Mouse (Mus musculus) olfactory bulb, adult 2 months (tissue): ENCODE data around the gene Fgf22. TPM values are rescaled to one million over a fixed set of nuclear protein-coding genes. Genes with fewer than 3 reads are reported as not detected.

Experiments used
- H3K27ac ChIP-seq: fragments of 200-500 bp; 2 replicates; pipeline ENCODE4 v1.5.1; 2012; ENCODE audit warnings: low read depth, low read length; ENCODE audit not compliant: insufficient read depth
- H3K4me1 ChIP-seq: fragments of 200-500 bp; 2 replicates; pipeline ENCODE4 v1.6.1; 2012; ENCODE audit warnings: low read length; ENCODE audit not compliant: control insufficient read depth, insufficient read depth
- H3K4me3 ChIP-seq: fragments of 200-500 bp; 2 replicates; pipeline ENCODE4 v1.5.1; 2012; ENCODE audit warnings: mild to moderate bottlenecking, low read depth, low read length, moderate library complexity; ENCODE audit not compliant: insufficient read depth
- CTCF ChIP-seq: fragments of 200-500 bp; IDR thresholded peaks from 2 replicates; pipeline ENCODE4 v1.5.1; 2012; ENCODE audit warnings: low read depth, mild to moderate bottlenecking, low read length, moderate library complexity; ENCODE audit not compliant: insufficient read depth
- POLR2A ChIP-seq: fragments of 200-500 bp; IDR thresholded peaks from 2 replicates; pipeline ENCODE4 v1.6.1; 2012; ENCODE audit warnings: mild to moderate bottlenecking, low read depth, low read length, moderate library complexity; ENCODE audit not compliant: insufficient read depth
- WGBS: fragments of 180-500 bp; shearing (Covaris S2); methylation state at CpG from one replicate; pipeline ENCODE4 v1.1.7; 2018; 5-methylcytosine and 5-hydroxymethylcytosine counted together
- polyA plus RNA-seq: library from polyadenylated mRNA; stranded (reverse); fragments of >200 nt; gene quantifications from 2 replicates; pipeline ENCODE4 v1.2.4, GENCODE M21; 2012; ENCODE audit warnings: low replicate concordance; ENCODE audit not compliant: missing spikeins, insufficient read depth, insufficient read length

The Fgf22 gene
- polyA plus RNA-seq, 1 experiment = not detected

DNA sequence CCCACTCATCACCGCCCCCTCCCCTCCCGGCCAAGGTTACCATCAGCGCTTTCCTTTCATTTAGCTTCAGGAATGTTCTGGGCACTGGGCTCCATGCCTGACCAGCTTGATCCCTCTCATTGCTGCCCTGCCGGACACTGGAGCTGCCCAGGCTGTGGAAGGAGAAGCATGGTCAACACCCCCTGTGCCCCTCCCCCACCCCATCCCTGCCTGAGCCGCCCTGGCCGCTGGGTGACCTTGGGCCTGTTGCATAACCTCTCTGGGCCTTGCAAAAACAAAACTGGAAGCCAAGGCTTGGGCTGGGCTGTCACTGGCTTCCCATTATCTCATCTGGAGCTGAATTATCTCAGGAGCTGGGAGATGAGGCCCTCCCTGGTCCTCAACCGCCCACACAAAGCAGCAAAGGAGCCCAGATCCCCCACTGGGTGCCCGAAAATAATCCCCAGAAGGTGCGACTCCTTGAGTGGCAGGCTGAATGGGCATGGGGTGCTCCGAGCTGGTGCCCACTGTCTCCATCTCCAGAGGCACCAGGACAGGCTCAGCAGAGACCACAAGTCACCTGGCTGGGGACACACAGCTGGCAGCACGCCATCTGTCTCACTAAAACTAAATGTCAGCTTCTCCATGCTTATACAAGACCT, 47.6 kb downstream of the Fgf22 start:
- Histone ChIP-seq H3K4me3 (peak overlapping the region; percentile 14; the same call in 1 of the 2 replicates), H3K4me1 (peaks cover 74% of the 10 kb centered on the region), H3K27ac (peak overlapping the region; percentile 99)
- TF ChIP-seq POLR2A (no peak), CTCF (no peak)
- WGBS = 18% methylated on average over 11 of the region's 11 CpGs

DNA sequence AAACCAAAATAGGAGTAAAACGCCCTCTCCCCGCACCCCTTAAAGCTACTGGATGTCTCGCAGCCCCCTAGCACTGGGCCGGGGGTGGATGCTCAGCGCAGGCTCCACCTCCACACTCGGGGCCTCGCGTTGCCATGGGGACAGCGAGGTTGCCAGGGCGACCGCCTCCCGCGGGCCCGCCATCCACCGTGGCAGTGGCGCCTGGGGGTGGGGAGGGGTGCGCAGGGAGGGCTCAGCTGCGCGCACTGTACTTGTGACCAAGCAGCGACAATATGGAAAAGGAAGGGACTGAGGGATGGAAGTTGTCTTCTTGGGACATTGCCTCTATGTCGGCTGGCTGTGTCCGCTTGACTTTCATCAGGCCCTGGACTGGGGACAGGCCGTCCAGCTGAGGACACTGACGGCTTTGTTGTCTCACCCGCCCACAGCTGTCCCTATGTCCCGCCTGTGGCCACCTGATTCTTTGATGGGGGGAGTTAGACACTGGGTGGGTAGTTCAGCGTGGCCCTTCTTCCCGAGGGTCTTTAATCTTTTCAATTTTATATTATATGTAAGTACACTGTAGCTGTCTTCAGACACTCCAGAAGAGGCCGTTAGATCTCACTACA, 48.9 kb downstream of the Fgf22 start:
- Histone ChIP-seq H3K4me3 (peak overlapping the region; percentile 39), H3K4me1 (peaks cover 77% of the 10 kb centered on the region), H3K27ac (peak overlapping the region; percentile 99)
- WGBS = 5% methylated on average over 29 of the region's 29 CpGs
- TF ChIP-seq CTCF (no peak), POLR2A (peak; percentile 27; the same call in 1 of the 2 replicates)

DNA sequence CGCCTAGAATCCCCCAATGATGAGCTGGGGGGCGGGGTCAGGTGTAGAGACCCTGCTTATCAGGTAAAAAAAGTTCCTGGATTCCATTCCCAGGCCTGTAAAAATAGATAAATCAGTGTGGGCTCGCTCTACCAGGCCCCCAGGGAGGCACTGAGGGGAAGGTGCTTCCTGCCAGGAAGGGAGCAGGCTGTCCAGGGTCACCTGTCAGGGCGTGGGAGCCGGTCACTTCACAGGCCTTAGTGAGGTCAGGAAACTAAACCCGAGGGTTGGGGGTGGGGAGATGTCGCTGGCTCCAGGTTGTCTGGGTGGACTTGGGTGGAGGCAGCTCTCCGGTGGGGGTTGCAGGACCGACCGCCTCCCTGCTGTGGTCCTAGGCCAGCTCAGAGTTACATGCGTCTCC, 50.8 kb downstream of the Fgf22 start:
- WGBS = 70% methylated on average over 11 of the region's 11 CpGs
- H3K4me3 ChIP-seq = no peak overlapping the region
- TF ChIP-seq CTCF = no peak
- no peak for TF ChIP-seq POLR2A
- peak overlapping the region; percentile 94 for H3K27ac ChIP-seq
- peaks cover 72% of the 10 kb centered on the region for H3K4me1 ChIP-seq

DNA sequence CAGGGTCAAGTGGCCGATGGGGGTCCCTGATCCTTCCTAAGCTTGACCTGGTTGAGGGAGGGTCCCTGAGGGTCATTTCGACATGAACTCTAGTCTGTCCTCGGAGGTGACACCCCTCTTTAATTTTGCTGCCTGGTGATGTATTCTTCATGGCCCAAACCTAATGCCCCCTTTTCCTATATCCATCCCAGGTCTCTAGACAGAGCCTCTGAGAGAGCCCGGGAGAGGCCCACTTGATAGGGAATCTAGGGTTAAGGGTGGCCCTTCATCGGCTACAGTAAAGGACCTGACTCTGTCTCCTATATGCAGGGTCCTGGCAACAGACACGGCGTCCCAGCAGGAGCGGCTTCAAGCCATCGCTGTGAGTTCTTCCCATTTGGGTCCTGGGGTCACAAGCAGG, 51.5 kb downstream of the Fgf22 start:
- Histone ChIP-seq H3K4me1 (peaks cover 68% of the 10 kb centered on the region), H3K27ac (peak overlapping the region; percentile 94; the same call in 1 of the 2 replicates), H3K4me3 (no peak overlapping the region)
- TF ChIP-seq POLR2A (no peak), CTCF (no peak)
- WGBS = 88% methylated on average over 9 of the region's 9 CpGs

DNA sequence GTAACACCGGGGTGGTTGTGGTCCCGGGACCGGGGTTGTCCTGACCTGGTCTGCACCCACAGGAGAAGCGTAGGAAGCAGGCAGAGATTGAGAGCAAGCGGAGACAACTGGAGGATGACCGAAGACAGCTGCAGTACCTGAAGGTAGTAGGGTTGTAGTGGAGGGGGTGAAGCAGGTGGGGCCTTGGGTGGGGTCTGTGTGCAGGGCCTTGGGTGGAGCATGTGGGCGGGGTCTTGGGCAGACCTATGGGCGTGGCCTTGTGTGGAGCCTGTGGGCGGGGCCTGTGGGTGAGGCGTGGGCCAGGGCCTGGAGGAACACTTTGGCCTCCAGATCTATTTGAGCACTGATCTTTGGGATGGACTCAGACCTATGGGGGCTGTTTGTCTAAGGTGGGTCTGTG, 52.1 kb downstream of the Fgf22 start:
- TF ChIP-seq CTCF = no peak
- TF ChIP-seq POLR2A = no peak
- Histone ChIP-seq H3K4me3 (no peak overlapping the region), H3K4me1 (peaks cover 63% of the 10 kb centered on the region), H3K27ac (peak overlapping the region; percentile 94; the same call in 1 of the 2 replicates)
- WGBS = 84% methylated on average over 10 of the region's 10 CpGs

DNA sequence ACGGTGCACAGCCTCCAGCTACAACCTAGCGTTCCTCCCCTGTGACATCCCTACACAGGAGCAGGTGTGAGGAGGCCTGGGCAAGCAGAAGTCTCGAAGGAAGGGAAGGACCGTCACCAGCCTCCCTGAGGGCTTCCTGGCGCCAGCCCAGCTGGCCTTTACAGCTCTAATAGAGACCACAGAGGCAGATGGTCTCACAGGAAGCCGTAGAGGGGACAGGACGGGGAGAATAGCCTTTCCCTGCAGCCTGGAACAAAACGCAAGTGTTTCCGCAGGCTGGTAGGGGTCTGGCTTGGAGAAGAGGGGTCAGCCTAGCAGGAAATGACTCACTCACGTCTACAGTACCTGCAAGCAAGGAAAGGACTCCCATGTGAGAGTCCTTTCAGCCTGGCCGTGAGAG, 53.0 kb downstream of the Fgf22 start:
- H3K27ac ChIP-seq = peak overlapping the region; percentile 32; the same call in 1 of the 2 replicates
- 58% methylated on average over 11 of the region's 11 CpGs for WGBS
- peaks cover 59% of the 10 kb centered on the region for H3K4me1 ChIP-seq
- no peak overlapping the region for H3K4me3 ChIP-seq
- TF ChIP-seq CTCF = no peak
- TF ChIP-seq POLR2A = no peak

Other genes with a start within 250 kb of the Fgf22 start
- gene Plpp2, start 221.3 kb upstream of the Fgf22 start, polyA plus RNA-seq = not detected in 2 replicates
- gene Mier2, start 199.9 kb upstream of the Fgf22 start, polyA plus RNA-seq = not detected in 2 replicates
- gene Theg, start 167.7 kb upstream of the Fgf22 start, polyA plus RNA-seq = not detected in 2 replicates
- not detected in 2 replicates for gene C2cd4c, start 141.1 kb upstream of the Fgf22 start, polyA plus RNA-seq
- gene Shc2, start 117.2 kb upstream of the Fgf22 start, polyA plus RNA-seq = not detected in 2 replicates
- not detected in 2 replicates for gene Odf3l2, start 109.3 kb upstream of the Fgf22 start, polyA plus RNA-seq
- not detected in 2 replicates for gene Madcam1, start 90.5 kb upstream of the Fgf22 start, polyA plus RNA-seq
- gene Tpgs1, start 85.7 kb upstream of the Fgf22 start, polyA plus RNA-seq = not detected in 2 replicates
- not detected in 2 replicates for gene Cdc34, start 72.9 kb upstream of the Fgf22 start, polyA plus RNA-seq
- not detected in 2 replicates for gene Gzmm, start 66.1 kb upstream of the Fgf22 start, polyA plus RNA-seq
- gene Bsg, start 50.6 kb upstream of the Fgf22 start, polyA plus RNA-seq = not detected in 2 replicates
- not detected in 2 replicates for gene Hcn2, start 38.4 kb upstream of the Fgf22 start, polyA plus RNA-seq
- not detected in 2 replicates for gene Polrmt, start 8.5 kb upstream of the Fgf22 start, polyA plus RNA-seq
- not detected in 2 replicates for gene Rnf126, start 11.9 kb downstream of the Fgf22 start, polyA plus RNA-seq
- not detected in 2 replicates for gene Fstl3, start 22.2 kb downstream of the Fgf22 start, polyA plus RNA-seq
- not detected in 2 replicates for gene Prss57, start 35.9 kb downstream of the Fgf22 start, polyA plus RNA-seq
- gene Palm, start 38.5 kb downstream of the Fgf22 start, polyA plus RNA-seq = not detected in 2 replicates
- not detected in 2 replicates for gene Misp, start 65.9 kb downstream of the Fgf22 start, polyA plus RNA-seq
- 555 TPM in 1 of 2 replicates, not detected in the other for gene Ptbp1, start 99.4 kb downstream of the Fgf22 start, polyA plus RNA-seq
- gene Prtn3, start 119.4 kb downstream of the Fgf22 start, polyA plus RNA-seq = not detected in 2 replicates
- not detected in 2 replicates for gene Plppr3, start 119.6 kb downstream of the Fgf22 start, polyA plus RNA-seq
- not detected in 2 replicates for gene Elane, start 131.2 kb downstream of the Fgf22 start, polyA plus RNA-seq
- not detected in 2 replicates for gene Cfd, start 135.8 kb downstream of the Fgf22 start, polyA plus RNA-seq
- not detected in 2 replicates for gene Med16, start 153.8 kb downstream of the Fgf22 start, polyA plus RNA-seq
- gene Gm26602, start 155.8 kb downstream of the Fgf22 start, polyA plus RNA-seq = not detected in 2 replicates
- not detected in 2 replicates for gene Kiss1r, start 161.9 kb downstream of the Fgf22 start, polyA plus RNA-seq
- gene R3hdm4, start 166.1 kb downstream of the Fgf22 start, polyA plus RNA-seq = not detected in 2 replicates
- not detected in 2 replicates for gene Arid3a, start 172.0 kb downstream of the Fgf22 start, polyA plus RNA-seq
- not detected in 2 replicates for gene Wdr18, start 205.1 kb downstream of the Fgf22 start, polyA plus RNA-seq
- gene Grin3b, start 215.6 kb downstream of the Fgf22 start, polyA plus RNA-seq = not detected in 2 replicates
- not detected in 2 replicates for gene Tmem259, start 229.3 kb downstream of the Fgf22 start, polyA plus RNA-seq
- 124 and 250 TPM in 2 replicates for gene Cnn2, start 233.5 kb downstream of the Fgf22 start, polyA plus RNA-seq
- not detected in 2 replicates for gene Abca7, start 241.4 kb downstream of the Fgf22 start, polyA plus RNA-seq